Mouse (Mus musculus): ENCODE measurements around the gene Hltf. TPM values are rescaled to one million over a fixed set of nuclear protein-coding genes. Genes with fewer than 3 reads are reported as not detected.

Gene Hltf
- polyA plus RNA-seq (2017; shearing (Covaris generic)) = 10 to 100 TPM; 54.3 to 55.1 TPM

GRCm38 (mm10) chr3:20057306-20058196 is at the start of gene Hltf:
Gene Hltf (plus strand): TSS chr3:20057811.

GRCm38 (mm10) chr3:20034719-20035404 is 22.7 kb upstream of the Hltf start, which contains the start of gene Hps3:
Gene Hps3 (minus strand): TSS chr3:20035315.

GRCm38 (mm10) chr3:20154531-20155367 is 97.1 kb downstream of the Hltf start, which contains the start of gene Gyg:
Gene Gyg (minus strand): TSS chr3:20155317.

Other genes with a start within 250 kb of the Hltf start
- gene Cp, start 100.8 kb upstream of the Hltf start, polyA plus RNA-seq (2017; shearing (Covaris generic)) = 1 to 10 TPM; 1.5 to 2.8 TPM
- gene Hps3, start 22.5 kb upstream of the Hltf start, polyA plus RNA-seq (2017; shearing (Covaris generic)) = 10 to 100 TPM; 42.4 to 46.1 TPM
- 10 to 100 TPM; 40.4 to 54.4 TPM for gene Gyg, start 97.5 kb downstream of the Hltf start, polyA plus RNA-seq (2017; shearing (Covaris generic))
- under 1 TPM; 0.25 to 0.32 TPM for gene Cpa3, start 184.4 kb downstream of the Hltf start, polyA plus RNA-seq (2017; shearing (Covaris generic))
- gene Cpb1, start 217.9 kb downstream of the Hltf start, polyA plus RNA-seq (2017; shearing (Covaris generic)) = under 1 TPM in 1 of 2 experiments, not detected in 1; 0.88 TPM

Measured in inflammation-experienced regulatory T-cells (primary cell).